Mouse (Mus musculus) liver, postnatal 0 days (tissue): ENCODE results near the gene Rin3.

Experiments
- CTCF ChIP-seq: sonication (generic); IDR thresholded peaks from 2 replicates; pipeline ENCODE4 v1.5.1; 2016; ENCODE audit warnings: antibody characterized with exemption, low read depth
- EP300 ChIP-seq: IDR thresholded peaks from 2 replicates; pipeline ENCODE4 v1.6.1; 2016; ENCODE audit warnings: antibody characterized with exemption, low read depth, mild to moderate bottlenecking

DNA sequence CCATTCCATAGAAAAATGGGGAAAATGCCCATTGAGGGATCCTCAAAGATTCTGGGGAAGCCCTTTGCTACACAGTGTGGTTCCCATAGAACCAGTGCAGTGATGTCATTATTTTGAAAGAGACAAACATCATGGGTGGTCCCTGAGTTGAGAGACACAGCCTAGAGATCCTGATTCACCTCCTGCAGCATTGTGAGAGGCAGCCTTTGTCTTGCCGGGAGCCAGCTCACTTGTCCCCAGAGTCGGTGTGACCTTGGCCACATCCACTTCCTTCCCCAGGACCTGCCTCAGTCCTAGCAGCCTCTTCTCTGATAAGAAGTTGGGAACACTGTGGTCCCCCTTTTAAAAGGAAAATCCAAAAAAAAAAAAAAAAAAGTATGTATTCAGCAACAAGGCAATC is 36.3 kb downstream of the Rin3 start:
- no peak for TF ChIP-seq CTCF
- no peak; the same call in 1 of the 2 replicates for TF ChIP-seq EP300
